Mouse (Mus musculus) testis, adult 2 months (tissue): ENCODE data around the gene Nyap1.

Experiments used
- CTCF ChIP-seq: fragments of 200-500 bp; IDR thresholded peaks from 2 replicates; pipeline ENCODE4 v1.5.1; 2012; ENCODE audit warnings: low read depth, mild to moderate bottlenecking, inconsistent platforms, low read length, moderate library complexity; ENCODE audit not compliant: control insufficient read depth, insufficient read depth, insufficient replicate concordance
- POLR2A ChIP-seq: fragments of 200-500 bp; IDR thresholded peaks from 2 replicates; pipeline ENCODE4 v1.6.1; 2012; ENCODE audit warnings: low read depth, mild to moderate bottlenecking, inconsistent platforms, low read length, moderate library complexity; ENCODE audit not compliant: control insufficient read depth

DNA sequence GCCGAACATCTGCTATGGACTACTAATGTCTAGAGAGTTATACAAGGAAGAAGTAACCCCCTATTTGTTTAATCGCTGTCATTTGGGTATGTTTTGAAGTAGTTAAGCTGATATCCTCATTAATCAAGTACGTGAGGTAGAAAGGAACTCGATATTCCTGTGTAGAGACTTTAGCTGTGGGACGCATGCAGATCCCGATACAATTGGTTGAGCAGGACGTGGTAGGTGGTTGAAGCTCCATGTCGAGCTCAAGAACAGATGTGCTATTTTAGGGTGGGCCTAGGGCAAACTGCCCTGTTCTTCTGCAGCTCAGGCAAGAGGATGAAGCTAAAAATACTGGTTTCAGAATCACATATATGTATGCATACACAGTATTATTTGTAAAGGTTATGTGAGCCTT lies 25.7 kb downstream of the Nyap1 start:
- TF ChIP-seq CTCF (no peak), POLR2A (no peak)
